Mouse (Mus musculus) adrenal gland, adult 2 months (tissue): ENCODE data around the gene Npas2. TPM values are rescaled to one million over a fixed set of nuclear protein-coding genes. Genes with fewer than 3 reads are reported as not detected.

Experiments
- DNase-seq: peaks from one replicate; pipeline ENCODE4 v3.0.0; 2021
- polyA plus RNA-seq: library from polyadenylated mRNA; depleted of rRNA; stranded (reverse); fragments of >200 nt; gene quantifications from 2 replicates; pipeline ENCODE4 v1.2.3, GENCODE M21; 2012
- total RNA-seq, 2 experiments: library from RNA; stranded (reverse); gene quantifications; 2 replicates each; pipeline ENCODE4 v1.2.3; 2021

The Npas2 gene
- total and polyA plus RNA-seq, 3 experiments, result 2.7 to 18.3 (median 7.2) TPM

DNA sequence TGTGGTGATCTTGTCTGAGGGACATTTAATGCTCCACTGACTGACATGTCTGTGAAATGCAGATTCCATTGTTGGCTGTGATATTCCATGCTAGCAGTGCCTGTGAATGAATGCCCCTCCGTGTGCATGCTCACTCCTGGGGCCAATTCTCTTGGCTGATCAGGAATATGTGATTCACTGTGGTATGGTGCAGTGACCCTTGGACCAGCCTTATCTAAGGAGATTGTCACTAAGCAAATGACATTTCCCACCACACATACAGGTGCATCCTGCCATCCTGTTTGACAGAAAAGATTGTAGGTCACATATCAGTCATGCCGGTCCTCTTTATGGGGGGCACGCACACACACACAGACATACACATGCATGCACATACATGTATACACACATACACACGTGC is 138.9 kb downstream of the Npas2 start:
- no peak for DNase-seq

GRCm38 (mm10) chr1:39335561-39336196 is 142.1 kb downstream of the Npas2 start:
- no peak for DNase-seq

- no peak for DNase-seq
Measured at GRCm38 (mm10) chr1:39336788-39337187, 143.3 kb downstream of the Npas2 start.

DNA sequence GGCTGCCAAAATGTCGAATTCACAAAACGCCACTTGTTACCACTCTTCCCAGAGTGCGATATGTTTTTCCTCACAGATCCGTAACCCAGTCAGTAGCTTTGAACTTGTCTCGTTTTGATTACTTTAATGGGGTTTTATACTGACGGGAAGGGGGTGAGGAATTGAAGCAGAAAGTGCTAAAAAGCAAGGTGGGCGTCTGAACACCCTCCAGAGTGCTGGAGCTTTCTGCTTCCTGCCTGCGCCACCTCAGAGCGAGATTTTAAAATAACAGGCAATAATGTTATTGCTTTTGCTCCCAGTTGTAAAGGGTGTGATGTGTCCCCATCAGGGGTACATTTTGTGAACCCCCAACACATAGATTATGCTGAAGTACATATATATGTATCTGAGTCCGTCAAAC is 145.3 kb downstream of the Npas2 start:
- DNase-seq, result no peak

GRCm38 (mm10) chr1:39339455-39339854 is 145.9 kb downstream of the Npas2 start:
- DNase-seq, result no peak

DNA sequence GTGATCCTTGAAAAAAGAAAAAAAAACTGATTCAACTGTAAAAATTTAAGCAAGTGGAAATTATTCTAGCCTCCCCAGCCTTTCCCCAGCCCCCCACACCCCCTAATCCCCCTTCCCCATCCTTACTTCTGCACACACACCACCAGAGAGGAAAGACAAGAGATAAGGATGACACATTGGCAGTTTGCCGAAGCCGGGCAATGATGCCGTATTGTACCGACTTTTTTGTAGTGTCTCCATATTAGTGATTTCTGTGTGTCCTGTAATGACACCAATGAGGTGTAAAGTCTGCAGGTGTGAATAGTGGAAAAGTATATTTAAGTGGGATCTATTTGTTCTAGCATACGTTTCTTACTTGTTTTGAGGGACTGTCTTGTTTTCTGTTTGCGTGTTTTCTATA is 146.6 kb downstream of the Npas2 start:
- DNase-seq, result no peak

- DNase-seq, result peak; percentile 52
Measured at GRCm38 (mm10) chr1:39340647-39341046, 147.1 kb downstream of the Npas2 start.

- no peak for DNase-seq
Measured at GRCm38 (mm10) chr1:39341807-39342206, 148.3 kb downstream of the Npas2 start.

- no peak for DNase-seq
Measured at GRCm38 (mm10) chr1:39343242-39343641, 149.7 kb downstream of the Npas2 start.

DNA sequence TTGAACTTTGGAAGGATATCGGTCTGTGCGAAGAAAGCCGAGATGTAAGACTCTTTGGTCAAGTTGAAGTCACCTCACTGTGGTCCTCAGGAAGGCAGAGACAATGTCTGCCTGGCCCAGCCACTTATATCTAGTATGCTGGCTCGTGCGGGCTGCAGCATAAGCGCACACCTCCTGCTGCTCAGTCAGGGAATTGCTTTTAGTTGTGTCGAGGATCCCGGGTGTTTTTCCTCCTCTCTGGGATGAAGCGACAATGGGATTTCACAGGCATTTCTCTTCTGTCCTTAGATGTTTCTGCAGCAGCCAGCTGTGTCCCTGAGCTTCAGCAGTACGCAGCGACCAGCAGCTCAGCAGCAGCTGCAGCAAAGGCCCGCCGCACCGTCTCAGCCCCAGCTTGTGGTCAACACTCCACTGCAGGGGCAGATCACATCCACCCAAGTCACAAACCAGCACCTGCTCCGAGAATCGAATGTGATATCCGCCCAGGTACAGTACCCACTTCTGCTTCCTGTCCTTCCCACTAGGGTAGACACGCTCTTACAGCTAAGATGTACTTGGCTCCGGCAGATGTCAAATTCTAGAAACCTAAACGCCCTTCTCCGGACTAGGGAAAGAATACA is 151.6 kb downstream of the Npas2 start:
- DNase-seq, result no peak

- no peak for DNase-seq
Measured at GRCm38 (mm10) chr1:39349001-39349400, 155.5 kb downstream of the Npas2 start.

DNA sequence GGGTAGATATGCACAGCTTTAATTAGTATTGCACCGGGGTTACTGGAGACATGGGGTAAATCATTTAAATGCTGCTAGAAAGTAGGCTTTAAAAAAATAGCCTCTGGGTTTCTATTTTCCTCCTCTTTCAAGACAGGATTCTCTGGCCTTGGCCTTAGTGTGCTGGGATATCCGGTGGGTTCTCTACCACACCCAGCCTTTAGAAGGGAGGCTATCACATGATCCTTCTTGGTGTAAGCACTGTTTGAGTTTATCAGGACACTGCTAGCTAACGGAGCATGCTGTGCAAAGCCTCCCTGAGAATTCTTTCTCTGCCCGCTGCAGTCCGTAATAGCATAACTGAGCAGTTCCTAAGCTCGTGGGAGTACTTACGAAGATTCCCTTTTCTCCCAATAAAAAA is 155.9 kb downstream of the Npas2 start:
- DNase-seq, result no peak

- DNase-seq, result no peak
Measured at GRCm38 (mm10) chr1:39361754-39362514, 168.4 kb downstream of the Npas2 start.

GRCm38 (mm10) chr1:39362515-39362893 is 169.0 kb downstream of the Npas2 start:
- no peak for DNase-seq

DNA sequence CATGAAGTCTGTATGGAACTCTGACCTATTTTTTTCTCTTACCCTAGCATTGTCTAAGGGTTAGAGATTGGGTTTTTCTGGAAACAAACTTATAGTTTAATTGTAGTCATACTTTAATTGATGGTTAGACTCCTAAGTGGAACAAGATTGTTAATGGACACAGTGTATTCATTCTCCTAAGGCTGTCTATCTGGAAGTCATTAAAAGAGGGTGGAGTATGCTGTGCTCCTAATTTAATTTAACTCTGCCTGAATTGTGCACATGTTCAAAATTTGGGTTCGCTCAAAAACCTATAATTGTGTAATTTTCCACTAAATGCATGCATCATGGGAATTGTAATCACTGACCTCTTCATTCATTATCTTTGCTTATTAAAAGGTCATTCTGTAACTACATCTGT is 172.0 kb downstream of the Npas2 start:
- no peak for DNase-seq

GRCm38 (mm10) chr1:39367045-39367444 is 173.5 kb downstream of the Npas2 start:
- DNase-seq, result no peak

- peak; percentile 99 for DNase-seq
Measured at GRCm38 (mm10) chr1:39367601-39368266, 174.2 kb downstream of the Npas2 start, which contains the start of gene Rpl31. Gene Rpl31 (plus strand): TSS chr1:39367842.

GRCm38 (mm10) chr1:39368267-39368841 is 174.8 kb downstream of the Npas2 start:
- DNase-seq, result peak; percentile 24

GRCm38 (mm10) chr1:39370431-39370830 is 176.9 kb downstream of the Npas2 start:
- DNase-seq, result no peak

DNA sequence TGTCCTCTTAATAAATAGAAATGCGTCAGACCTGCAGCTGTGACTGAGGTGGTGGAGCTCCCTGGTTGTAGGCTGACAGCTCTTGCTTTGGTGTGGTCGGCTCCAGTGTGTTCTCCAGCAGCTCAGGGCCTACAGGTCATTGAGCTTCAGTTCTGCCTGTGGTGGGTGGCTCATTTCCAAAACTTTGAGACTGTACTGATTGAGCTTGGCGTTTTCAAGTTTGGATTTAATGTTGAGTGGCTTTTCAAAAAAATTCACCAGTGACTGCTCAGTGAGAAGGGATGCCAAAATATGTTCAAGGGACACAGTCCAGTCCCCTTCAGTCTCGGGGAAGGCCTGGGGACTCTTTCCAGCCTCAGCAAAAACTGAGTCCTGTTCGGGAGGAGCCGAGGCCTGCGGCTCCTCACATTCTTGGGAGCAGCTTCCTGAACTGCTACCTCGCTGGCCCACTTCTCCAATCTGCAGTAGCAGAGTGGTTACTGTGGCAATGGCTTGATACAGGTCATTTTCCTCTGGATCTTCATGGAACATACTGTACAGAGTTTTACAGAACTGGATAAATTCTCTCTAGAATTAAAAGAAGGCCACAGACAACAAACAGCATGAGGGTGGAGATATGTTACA is 178.8 kb downstream of the Npas2 start:
- DNase-seq, result no peak

GRCm38 (mm10) chr1:39373378-39373777 is 179.8 kb downstream of the Npas2 start:
- DNase-seq, result no peak
